Mouse (Mus musculus): ENCODE measurements at regions not wholly inside any gene's neighbourhood (a gene's known extent, or its start where the extent isn't known, plus 50 kb on each side); places are given as distances from the start of the nearest gene placed in this dataset.

DNA sequence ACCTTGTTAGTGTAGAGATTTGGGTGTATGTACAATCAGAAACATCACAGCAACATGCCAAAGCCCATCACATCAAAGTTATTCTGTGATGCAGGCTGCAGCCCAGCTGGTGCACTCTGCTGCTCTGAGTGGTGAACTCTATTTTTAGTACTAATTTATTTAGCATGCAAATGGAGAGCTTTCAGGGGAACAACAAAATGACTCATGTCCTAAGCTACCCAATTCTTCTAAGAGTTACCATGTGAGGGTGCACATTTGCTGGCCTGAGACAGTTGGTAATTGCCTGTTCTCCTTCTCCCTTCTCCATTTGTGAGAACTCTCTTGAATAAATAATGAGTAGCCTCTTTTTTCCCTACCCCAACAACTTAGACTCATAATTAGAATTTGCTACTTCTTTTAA is 599.2 kb downstream of the Sqor start:
- no peaks in the 10 kb centered on the region for H3K36me3 ChIP-seq (replicated peaks; ENCODE audit: low read length)
- TF ChIP-seq GATA1 (IDR thresholded peaks at IDR 0.05; ENCODE audit: borderline replicate concordance, low read length) (no peak), FLI1 (IDR thresholded peaks at IDR 0.05; ENCODE audit: low read length) (no peak)
- no peaks in the 10 kb centered on the region for H3K4me1 ChIP-seq
- H3K27me3 ChIP-seq (replicated peaks) = no peaks in the 10 kb centered on the region
- no peaks in the 10 kb centered on the region for H3K9me3 ChIP-seq
- H3K4me3 ChIP-seq (replicated peaks) = no peak overlapping the region

DNA sequence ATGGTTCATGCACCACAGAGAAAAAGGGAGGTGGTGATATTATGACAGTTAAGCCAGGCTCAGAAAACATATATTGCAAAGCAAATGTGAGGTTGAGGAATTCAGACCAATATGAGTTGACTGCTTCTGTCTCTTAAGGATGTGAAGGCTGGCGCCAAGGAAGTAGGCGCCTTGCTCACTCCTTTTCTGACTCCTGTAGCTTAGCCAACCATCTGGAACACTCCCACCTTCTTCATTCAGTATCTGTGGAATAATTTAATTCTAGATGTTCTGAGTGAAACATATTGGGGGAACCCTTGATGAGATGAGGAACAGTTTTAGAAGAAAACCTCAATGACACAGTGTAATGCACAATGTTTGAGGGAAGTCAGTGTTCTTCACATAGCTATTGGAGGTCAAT is 601.5 kb downstream of the Sqor start:
- Histone ChIP-seq H3K9me3 (no peaks in the 10 kb centered on the region), H3K4me3 (replicated peaks) (no peak overlapping the region), H3K27me3 (replicated peaks) (no peaks in the 10 kb centered on the region), H3K4me1 (no peaks in the 10 kb centered on the region), H3K36me3 (replicated peaks; ENCODE audit: low read length) (no peaks in the 10 kb centered on the region)
- no peak for TF ChIP-seq FLI1 (IDR thresholded peaks at IDR 0.05; ENCODE audit: low read length)
- no peak for TF ChIP-seq GATA1 (IDR thresholded peaks at IDR 0.05; ENCODE audit: borderline replicate concordance, low read length)

DNA sequence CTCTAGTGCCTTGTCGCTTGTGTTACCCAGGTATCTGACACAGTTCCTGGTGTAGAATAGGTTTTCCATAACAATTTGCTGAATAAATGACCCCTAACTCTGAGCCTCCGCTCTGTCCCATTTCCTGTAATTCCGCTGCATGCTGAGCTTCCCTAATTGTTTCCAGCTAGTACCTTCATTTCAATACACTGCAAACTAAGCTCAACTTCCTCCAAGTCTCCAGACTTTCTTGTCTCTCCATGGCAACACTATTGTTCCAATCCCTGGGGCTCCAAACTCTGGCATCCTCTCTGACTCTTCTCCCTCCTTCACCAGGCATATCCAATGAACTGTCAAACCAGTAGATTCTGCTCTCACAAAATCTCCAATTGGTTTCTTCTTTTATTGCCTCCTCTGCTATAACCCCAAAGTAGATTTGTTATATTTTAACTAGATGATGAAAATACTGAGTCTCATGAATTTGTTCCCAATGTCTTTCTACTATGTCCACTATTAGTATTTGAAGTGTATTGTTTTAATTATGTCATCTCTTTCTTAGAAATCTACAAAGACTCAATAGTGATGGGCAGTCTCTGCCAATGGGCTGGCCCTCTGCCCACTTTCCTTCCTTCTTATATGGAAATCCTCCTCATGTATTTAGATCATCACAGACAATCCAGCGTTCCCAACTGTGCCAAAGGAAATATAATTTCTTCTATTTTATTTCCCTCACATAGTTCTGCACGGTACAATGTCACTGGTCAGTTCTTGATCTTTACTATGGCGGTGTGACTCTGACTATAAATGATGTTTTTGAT is 620.8 kb downstream of the Sqor start:
- H3K27me3 ChIP-seq (replicated peaks) = no peaks in the 10 kb centered on the region
- no peaks in the 10 kb centered on the region for H3K36me3 ChIP-seq (replicated peaks; ENCODE audit: low read length)
- TF ChIP-seq FLI1 (IDR thresholded peaks at IDR 0.05; ENCODE audit: low read length) (no peak), GATA1 (IDR thresholded peaks at IDR 0.05; ENCODE audit: borderline replicate concordance, low read length) (no peak)
- no peaks in the 10 kb centered on the region for H3K4me1 ChIP-seq
- H3K9me3 ChIP-seq = 0 out of 2 replicates have a peak, but pooled peaks cover 6% of the 10 kb centered on the region
- H3K4me3 ChIP-seq (replicated peaks) = no peak overlapping the region

DNA sequence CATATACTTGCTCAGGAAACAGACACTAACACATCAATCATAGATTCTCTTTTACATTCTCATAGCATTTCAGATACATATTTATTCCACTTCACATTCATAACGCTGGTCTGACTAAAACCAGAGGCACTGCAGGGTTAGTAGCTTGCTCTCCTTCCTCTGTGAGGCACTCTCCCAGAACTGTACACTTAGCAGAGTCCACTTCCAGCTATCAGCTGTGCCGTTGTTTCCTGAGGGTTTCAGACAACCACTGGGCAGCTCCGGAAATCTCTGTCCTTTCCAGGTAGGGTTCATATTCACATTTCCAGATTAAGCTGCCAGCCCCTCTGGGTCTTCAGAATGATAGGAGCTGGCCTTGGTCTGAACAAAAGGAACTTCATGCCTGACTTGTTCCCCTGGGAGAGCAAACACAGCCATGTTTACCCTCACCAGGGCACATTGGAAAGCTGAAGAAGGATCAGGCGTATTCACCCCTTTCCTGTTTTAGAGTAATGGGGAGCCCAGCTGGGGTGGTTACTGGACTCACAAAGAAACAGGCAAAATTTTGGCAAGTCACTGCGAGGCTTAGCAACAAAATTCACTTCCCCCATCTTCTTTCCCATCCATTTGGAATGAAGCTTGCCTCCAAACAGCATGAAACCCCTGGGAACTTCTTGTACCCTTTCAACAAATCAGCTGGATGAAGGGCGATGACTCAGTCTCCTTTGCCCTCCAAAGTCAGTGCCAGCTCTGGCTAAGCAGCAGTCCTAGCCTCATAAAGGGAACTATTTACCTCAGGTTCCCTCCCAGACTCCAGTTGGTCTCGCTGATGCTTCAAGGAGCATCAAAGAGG is 622.0 kb downstream of the Sqor start:
- 0 out of 2 replicates have a peak, but pooled peaks cover 6% of the 10 kb centered on the region for H3K9me3 ChIP-seq
- TF ChIP-seq GATA1 (IDR thresholded peaks at IDR 0.05; ENCODE audit: borderline replicate concordance, low read length) (no peak), FLI1 (IDR thresholded peaks at IDR 0.05; ENCODE audit: low read length) (no peak)
- H3K36me3 ChIP-seq (replicated peaks; ENCODE audit: low read length) = no peaks in the 10 kb centered on the region
- no peaks in the 10 kb centered on the region for H3K27me3 ChIP-seq (replicated peaks)
- no peak overlapping the region for H3K4me3 ChIP-seq (replicated peaks)
- no peaks in the 10 kb centered on the region for H3K4me1 ChIP-seq

DNA sequence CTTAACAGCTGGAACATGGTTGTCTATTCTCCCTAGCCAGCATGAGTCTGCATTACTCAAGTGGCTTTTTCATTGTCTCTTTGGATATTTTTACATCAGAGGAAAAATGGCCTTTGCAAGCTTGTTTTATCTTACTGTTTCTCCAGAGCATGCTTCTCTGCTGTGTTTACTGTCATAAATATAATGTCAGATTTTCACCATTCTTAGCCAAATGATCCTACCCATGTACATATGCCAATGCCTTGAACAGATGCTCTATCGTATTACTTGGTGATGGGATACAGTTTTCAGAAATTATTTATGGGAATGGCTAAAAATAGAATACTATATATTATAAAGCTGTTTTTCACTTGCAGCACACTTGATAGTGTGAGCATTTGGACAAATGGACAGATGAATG is 625.9 kb downstream of the Sqor start:
- H3K9me3 ChIP-seq = 0 out of 2 replicates have a peak, but pooled peaks cover 8% of the 10 kb centered on the region
- no peaks in the 10 kb centered on the region for H3K36me3 ChIP-seq (replicated peaks; ENCODE audit: low read length)
- TF ChIP-seq FLI1 (IDR thresholded peaks at IDR 0.05; ENCODE audit: low read length) (no peak), GATA1 (IDR thresholded peaks at IDR 0.05; ENCODE audit: borderline replicate concordance, low read length) (no peak)

DNA sequence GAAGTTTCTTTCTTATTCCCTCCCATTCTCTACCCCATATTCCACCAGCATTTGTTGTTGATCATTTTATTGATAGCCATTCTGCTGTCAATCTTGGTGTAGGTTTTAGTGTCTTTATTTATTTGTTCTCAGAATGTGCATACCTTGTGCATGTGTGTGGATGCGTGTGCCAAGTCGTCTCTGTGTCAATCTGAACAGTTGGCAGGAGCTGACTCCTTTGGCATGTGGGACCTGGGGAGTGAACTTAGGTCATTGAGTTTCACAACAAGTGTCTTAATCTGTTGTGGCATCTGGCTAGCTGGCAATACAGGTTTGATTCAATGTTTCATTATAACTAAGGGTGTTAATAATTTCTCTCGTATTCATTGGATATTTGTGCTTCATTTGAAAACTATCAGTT is 629.3 kb downstream of the Sqor start:
- H3K9me3 ChIP-seq = 0 out of 2 replicates have a peak, but pooled peaks cover 2% of the 10 kb centered on the region
- no peaks in the 10 kb centered on the region for H3K36me3 ChIP-seq (replicated peaks; ENCODE audit: low read length)
- H3K4me1 ChIP-seq = no peaks in the 10 kb centered on the region
- no peaks in the 10 kb centered on the region for H3K27me3 ChIP-seq (replicated peaks)
- no peak for TF ChIP-seq FLI1 (IDR thresholded peaks at IDR 0.05; ENCODE audit: low read length)
- TF ChIP-seq GATA1 (IDR thresholded peaks at IDR 0.05; ENCODE audit: borderline replicate concordance, low read length) = no peak
- H3K4me3 ChIP-seq (replicated peaks) = no peak overlapping the region

More for the DNA sequence above, 625.9 kb downstream of the Sqor start:
- H3K27me3 ChIP-seq (replicated peaks) = no peaks in the 10 kb centered on the region
- no peaks in the 10 kb centered on the region for H3K4me1 ChIP-seq
- no peak overlapping the region for H3K4me3 ChIP-seq (replicated peaks)

DNA sequence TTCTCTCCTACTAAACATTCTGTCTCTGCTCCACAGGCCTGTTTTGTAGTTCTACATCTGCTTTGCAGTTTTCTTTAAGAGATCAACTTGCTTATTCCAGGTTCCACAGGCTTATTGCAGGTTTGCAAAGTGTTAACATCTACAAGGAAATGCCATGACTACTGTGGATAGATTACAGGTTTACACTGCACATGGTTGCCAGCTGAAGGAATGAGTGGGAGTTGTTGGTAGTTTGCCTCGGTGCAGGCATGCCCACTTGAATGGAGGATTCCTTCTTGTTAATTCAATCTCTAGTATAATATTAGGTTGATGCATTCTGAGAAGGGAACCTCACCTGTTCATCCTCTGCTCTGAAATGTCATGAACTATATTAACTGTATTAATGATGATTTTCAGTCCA is 632.5 kb downstream of the Sqor start:
- TF ChIP-seq FLI1 (IDR thresholded peaks at IDR 0.05; ENCODE audit: low read length) = no peak
- TF ChIP-seq GATA1 (IDR thresholded peaks at IDR 0.05; ENCODE audit: borderline replicate concordance, low read length) = no peak
- Histone ChIP-seq H3K27me3 (replicated peaks) (no peaks in the 10 kb centered on the region), H3K9me3 (0 out of 2 replicates have a peak, but pooled peaks cover 2% of the 10 kb centered on the region), H3K4me3 (replicated peaks) (no peak overlapping the region), H3K36me3 (replicated peaks; ENCODE audit: low read length) (no peaks in the 10 kb centered on the region), H3K4me1 (no peaks in the 10 kb centered on the region)

DNA sequence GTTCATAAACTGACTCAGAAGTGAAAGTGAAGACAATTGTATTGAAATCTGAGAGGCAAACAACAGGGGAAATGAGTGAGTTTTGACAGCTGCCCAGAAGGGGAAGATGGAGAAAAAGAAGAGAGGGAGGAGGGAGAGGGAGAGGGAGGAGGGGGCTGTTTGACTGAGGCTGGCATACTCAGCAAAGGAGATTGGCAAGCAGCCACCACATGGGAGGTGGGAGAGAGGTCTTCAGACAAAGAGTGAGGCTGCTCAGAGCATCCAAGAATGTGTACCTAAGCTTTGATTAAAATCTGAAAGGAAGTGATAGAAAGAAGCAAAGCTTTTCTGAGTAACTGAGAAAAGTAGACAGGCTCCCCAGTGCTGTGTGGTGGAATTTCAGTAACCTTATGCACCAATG is 636.0 kb downstream of the Sqor start:
- Histone ChIP-seq H3K4me1 (no peaks in the 10 kb centered on the region), H3K27me3 (replicated peaks) (no peaks in the 10 kb centered on the region), H3K4me3 (replicated peaks) (no peak overlapping the region), H3K36me3 (replicated peaks; ENCODE audit: low read length) (no peaks in the 10 kb centered on the region), H3K9me3 (no peaks in the 10 kb centered on the region)
- TF ChIP-seq GATA1 (IDR thresholded peaks at IDR 0.05; ENCODE audit: borderline replicate concordance, low read length) (no peak), FLI1 (IDR thresholded peaks at IDR 0.05; ENCODE audit: low read length) (no peak)

DNA sequence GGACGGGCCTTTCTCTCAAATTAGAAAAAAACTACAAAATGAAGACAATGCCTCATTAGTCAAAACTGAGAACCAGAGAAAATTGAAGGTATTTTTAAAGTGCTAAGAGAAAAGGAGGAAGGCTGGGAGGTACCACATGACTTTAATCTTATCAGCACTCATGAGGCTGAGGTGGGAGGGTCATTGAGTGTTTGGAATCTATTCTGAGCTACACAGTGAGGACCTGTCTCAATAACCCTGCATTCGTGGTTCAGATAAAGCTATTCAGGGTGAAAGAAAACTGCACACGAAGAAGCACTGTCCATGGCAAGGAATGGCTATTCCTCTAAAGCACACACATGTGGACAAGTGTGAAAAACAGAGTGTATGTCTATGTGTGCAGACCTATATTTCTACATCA is 644.0 kb downstream of the Sqor start:
- TF ChIP-seq GATA1 (IDR thresholded peaks at IDR 0.05; ENCODE audit: borderline replicate concordance, low read length) = no peak
- TF ChIP-seq FLI1 (IDR thresholded peaks at IDR 0.05; ENCODE audit: low read length) = no peak
- no peaks in the 10 kb centered on the region for H3K9me3 ChIP-seq
- H3K4me3 ChIP-seq (replicated peaks) = no peak overlapping the region
- no peaks in the 10 kb centered on the region for H3K4me1 ChIP-seq
- H3K27me3 ChIP-seq (replicated peaks) = no peaks in the 10 kb centered on the region
- no peaks in the 10 kb centered on the region for H3K36me3 ChIP-seq (replicated peaks; ENCODE audit: low read length)
